Mouse (Mus musculus): ENCODE measurements around the gene Fam167b. TPM values are rescaled to one million over a fixed set of nuclear protein-coding genes. Genes with fewer than 3 reads are reported as not detected.
A peak's percentile ranks its signal among the peaks of the same experiment; 100 is the strongest.

The Fam167b gene
- polyA plus RNA-seq, 1 experiment = 2.6 TPM

GRCm38 (mm10) chr4:129618031-129618430 lies 39.7 kb upstream of the Fam167b start:
- DNase-seq = no peak
- Histone ChIP-seq H3K27ac (ENCODE audit: control insufficient read depth, insufficient read depth, low read length) (no peak overlapping the region), H3K4me1 (replicated peaks; ENCODE audit: control insufficient read depth, insufficient read depth, low read length) (peaks cover 25% of the 10 kb centered on the region), H3K36me3 (ENCODE audit: control insufficient read depth, insufficient read depth, low read length) (no peaks in the 10 kb centered on the region), H3K27me3 (ENCODE audit: control insufficient read depth, insufficient read depth, low read length) (no peaks in the 10 kb centered on the region), H3K4me3 (ENCODE audit: control insufficient read depth, insufficient read depth, low read length) (peak overlapping the region; percentile 76; the same call in 1 of the 2 replicates)
- WGBS = 97% methylated on average over 5 of the region's 5 CpGs
- TF ChIP-seq CTCF (IDR thresholded peaks at IDR 0.05; ENCODE audit: borderline replicate concordance, control insufficient read depth, extremely low read depth, insufficient read depth, low read length, poor library complexity) (no peak), POLR2A (IDR thresholded peaks at IDR 0.05; ENCODE audit: control insufficient read depth, extremely low read depth, insufficient read depth, low read length, poor library complexity) (no peak)

DNA sequence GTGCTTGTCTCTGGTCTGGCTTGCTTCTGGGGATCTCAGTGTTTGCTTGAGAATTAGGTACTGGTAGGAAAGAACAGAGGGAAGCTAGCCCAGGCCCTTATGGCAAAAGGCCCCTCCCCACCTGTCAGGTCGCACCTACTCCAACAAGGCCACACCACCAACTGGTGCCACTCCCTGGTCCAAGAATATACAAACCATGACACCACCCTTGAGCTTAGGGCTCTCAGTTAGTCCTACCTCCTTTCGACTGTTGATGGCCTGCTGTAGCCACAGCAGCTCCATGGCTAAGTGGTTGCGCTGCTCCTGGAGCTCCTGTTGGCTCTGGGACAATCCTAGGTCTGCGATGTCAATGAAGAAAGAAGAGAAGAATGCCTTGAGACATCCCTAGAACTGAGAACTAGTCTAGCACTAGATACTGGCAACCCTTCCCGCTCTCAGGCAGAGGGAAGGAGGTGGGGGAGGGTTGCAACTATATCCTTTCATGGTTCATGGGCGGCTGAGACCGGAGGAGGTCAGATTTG lies 38.8 kb upstream of the Fam167b start:
- 97% methylated on average over 7 of the region's 7 CpGs for WGBS
- TF ChIP-seq POLR2A (IDR thresholded peaks at IDR 0.05; ENCODE audit: control insufficient read depth, extremely low read depth, insufficient read depth, low read length, poor library complexity) (no peak), CTCF (IDR thresholded peaks at IDR 0.05; ENCODE audit: borderline replicate concordance, control insufficient read depth, extremely low read depth, insufficient read depth, low read length, poor library complexity) (no peak)
- no peak for DNase-seq
- H3K27me3 ChIP-seq (ENCODE audit: control insufficient read depth, insufficient read depth, low read length) = no peaks in the 10 kb centered on the region
- peaks cover 20% of the 10 kb centered on the region for H3K4me1 ChIP-seq (replicated peaks; ENCODE audit: control insufficient read depth, insufficient read depth, low read length)
- no peak overlapping the region for H3K27ac ChIP-seq (ENCODE audit: control insufficient read depth, insufficient read depth, low read length)
- H3K4me3 ChIP-seq (ENCODE audit: control insufficient read depth, insufficient read depth, low read length) = no peak overlapping the region
- no peaks in the 10 kb centered on the region for H3K36me3 ChIP-seq (ENCODE audit: control insufficient read depth, insufficient read depth, low read length)

DNA sequence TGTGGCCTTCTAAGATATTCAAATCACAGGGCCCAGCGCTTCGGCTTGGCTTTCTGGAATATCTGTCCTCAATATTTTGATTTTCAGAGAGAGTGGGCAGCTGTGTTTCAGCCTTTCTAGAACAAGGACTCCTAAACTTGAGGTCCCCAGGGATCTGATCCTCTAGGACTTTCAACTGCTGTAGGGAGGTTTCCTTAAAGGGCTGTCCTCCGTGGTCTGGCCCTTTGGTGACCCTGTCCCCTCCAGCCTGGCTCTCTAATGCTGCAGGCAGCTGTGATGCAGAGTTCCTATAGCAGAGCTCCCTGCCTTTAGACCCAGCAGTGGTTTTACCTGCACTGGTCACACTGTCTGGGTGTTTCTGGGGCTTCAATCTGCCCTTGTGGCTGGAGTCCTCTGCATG lies 38.3 kb upstream of the Fam167b start:
- 96% methylated on average over 3 of the region's 3 CpGs for WGBS

GRCm38 (mm10) chr4:129615801-129616290 lies 37.5 kb upstream of the Fam167b start:
- DNase-seq = no peak
- Histone ChIP-seq H3K36me3 (ENCODE audit: control insufficient read depth, insufficient read depth, low read length) (no peaks in the 10 kb centered on the region), H3K27ac (ENCODE audit: control insufficient read depth, insufficient read depth, low read length) (no peak overlapping the region), H3K27me3 (ENCODE audit: control insufficient read depth, insufficient read depth, low read length) (no peaks in the 10 kb centered on the region), H3K4me3 (ENCODE audit: control insufficient read depth, insufficient read depth, low read length) (no peak overlapping the region), H3K4me1 (replicated peaks; ENCODE audit: control insufficient read depth, insufficient read depth, low read length) (peaks cover 27% of the 10 kb centered on the region)
- no peak for TF ChIP-seq CTCF (IDR thresholded peaks at IDR 0.05; ENCODE audit: borderline replicate concordance, control insufficient read depth, extremely low read depth, insufficient read depth, low read length, poor library complexity)
- TF ChIP-seq POLR2A (IDR thresholded peaks at IDR 0.05; ENCODE audit: control insufficient read depth, extremely low read depth, insufficient read depth, low read length, poor library complexity) = no peak
- WGBS = 94% methylated on average over 9 of the region's 9 CpGs

More for the DNA sequence above, 38.3 kb upstream of the Fam167b start:
- Histone ChIP-seq H3K36me3 (ENCODE audit: control insufficient read depth, insufficient read depth, low read length) (no peaks in the 10 kb centered on the region), H3K4me1 (replicated peaks; ENCODE audit: control insufficient read depth, insufficient read depth, low read length) (peaks cover 19% of the 10 kb centered on the region), H3K27ac (ENCODE audit: control insufficient read depth, insufficient read depth, low read length) (no peak overlapping the region), H3K27me3 (ENCODE audit: control insufficient read depth, insufficient read depth, low read length) (no peaks in the 10 kb centered on the region), H3K4me3 (ENCODE audit: control insufficient read depth, insufficient read depth, low read length) (no peak overlapping the region)
- TF ChIP-seq POLR2A (IDR thresholded peaks at IDR 0.05; ENCODE audit: control insufficient read depth, extremely low read depth, insufficient read depth, low read length, poor library complexity) (no peak), CTCF (IDR thresholded peaks at IDR 0.05; ENCODE audit: borderline replicate concordance, control insufficient read depth, extremely low read depth, insufficient read depth, low read length, poor library complexity) (no peak)
- DNase-seq = no peak

- no peak for DNase-seq
- TF ChIP-seq CTCF (IDR thresholded peaks at IDR 0.05; ENCODE audit: borderline replicate concordance, control insufficient read depth, extremely low read depth, insufficient read depth, low read length, poor library complexity) (no peak), POLR2A (IDR thresholded peaks at IDR 0.05; ENCODE audit: control insufficient read depth, extremely low read depth, insufficient read depth, low read length, poor library complexity) (no peak)
- no peaks in the 10 kb centered on the region for H3K27me3 ChIP-seq (ENCODE audit: control insufficient read depth, insufficient read depth, low read length)
- no peak within 1 kb of the TSS for H3K4me3 ChIP-seq (ENCODE audit: control insufficient read depth, insufficient read depth, low read length)
- H3K36me3 ChIP-seq (ENCODE audit: control insufficient read depth, insufficient read depth, low read length) = no peaks in the 10 kb centered on the region
- H3K4me1 ChIP-seq (replicated peaks; ENCODE audit: control insufficient read depth, insufficient read depth, low read length) = peaks cover 42% of the 10 kb centered on the region
- 94% methylated on average over 6 of the region's 6 CpGs for WGBS
- 0 out of 2 replicates have a peak within 1 kb of the TSS, but pooled peaks have one; percentile 40 for H3K27ac ChIP-seq (ENCODE audit: control insufficient read depth, insufficient read depth, low read length)
These were observed 35.7 kb upstream of the Fam167b start, which contains the start of gene Dcdc2b for GRCm38 (mm10) chr4:129614093-129614492. TSS of gene Dcdc2b (minus strand) at chr4:129614257.

DNA sequence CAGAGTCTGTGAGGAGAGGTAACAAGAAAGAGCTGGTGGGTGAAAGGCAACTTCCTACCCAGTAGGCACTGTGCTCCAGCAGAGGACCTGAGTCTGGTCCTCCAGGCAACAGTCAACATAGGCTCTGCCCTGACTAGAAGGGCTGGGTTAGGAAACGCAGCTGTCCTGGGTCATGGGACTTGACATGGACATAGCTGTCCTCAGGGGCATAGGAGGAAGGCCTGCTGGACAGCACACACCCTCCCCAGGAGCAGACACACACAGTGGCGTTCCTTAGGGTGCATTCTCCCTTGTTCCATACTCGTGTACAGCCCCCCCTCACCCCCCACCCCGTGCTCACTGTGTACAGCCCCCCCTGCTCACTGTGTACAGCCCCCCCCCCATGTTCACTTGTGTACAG lies 32.1 kb upstream of the Fam167b start:
- Histone ChIP-seq H3K4me3 (ENCODE audit: control insufficient read depth, insufficient read depth, low read length) (peak overlapping the region; percentile 18; the same call in 1 of the 2 replicates), H3K27me3 (ENCODE audit: control insufficient read depth, insufficient read depth, low read length) (no peaks in the 10 kb centered on the region), H3K27ac (ENCODE audit: control insufficient read depth, insufficient read depth, low read length) (peak overlapping the region; percentile 97), H3K4me1 (replicated peaks; ENCODE audit: control insufficient read depth, insufficient read depth, low read length) (peaks cover 45% of the 10 kb centered on the region), H3K36me3 (ENCODE audit: control insufficient read depth, insufficient read depth, low read length) (peaks cover 7% of the 10 kb centered on the region; the same call in 1 of the 2 replicates)
- no peak for DNase-seq
- 54% methylated on average over 4 of the region's 4 CpGs for WGBS
- TF ChIP-seq POLR2A (IDR thresholded peaks at IDR 0.05; ENCODE audit: control insufficient read depth, extremely low read depth, insufficient read depth, low read length, poor library complexity) = no peak
- TF ChIP-seq CTCF (IDR thresholded peaks at IDR 0.05; ENCODE audit: borderline replicate concordance, control insufficient read depth, extremely low read depth, insufficient read depth, low read length, poor library complexity) = no peak
